Mouse (Mus musculus) ES-Bruce4 (cell line): Measurements from ENCODE around the gene C2cd2.

Experiments used
- CTCF ChIP-seq: IDR thresholded peaks from one replicate; pipeline ENCODE4 v1.8.1; 2011; ENCODE audit warnings: low read depth, low read length
- EP300 ChIP-seq: IDR thresholded peaks from 2 replicates; pipeline ENCODE4 v1.6.1; 2011; ENCODE audit warnings: low read depth, low read length; ENCODE audit not compliant: insufficient read depth
- POLR2A ChIP-seq: IDR thresholded peaks from one replicate; pipeline ENCODE4 v1.8.1; 2011; ENCODE audit warnings: low read length; ENCODE audit not compliant: insufficient read depth

DNA sequence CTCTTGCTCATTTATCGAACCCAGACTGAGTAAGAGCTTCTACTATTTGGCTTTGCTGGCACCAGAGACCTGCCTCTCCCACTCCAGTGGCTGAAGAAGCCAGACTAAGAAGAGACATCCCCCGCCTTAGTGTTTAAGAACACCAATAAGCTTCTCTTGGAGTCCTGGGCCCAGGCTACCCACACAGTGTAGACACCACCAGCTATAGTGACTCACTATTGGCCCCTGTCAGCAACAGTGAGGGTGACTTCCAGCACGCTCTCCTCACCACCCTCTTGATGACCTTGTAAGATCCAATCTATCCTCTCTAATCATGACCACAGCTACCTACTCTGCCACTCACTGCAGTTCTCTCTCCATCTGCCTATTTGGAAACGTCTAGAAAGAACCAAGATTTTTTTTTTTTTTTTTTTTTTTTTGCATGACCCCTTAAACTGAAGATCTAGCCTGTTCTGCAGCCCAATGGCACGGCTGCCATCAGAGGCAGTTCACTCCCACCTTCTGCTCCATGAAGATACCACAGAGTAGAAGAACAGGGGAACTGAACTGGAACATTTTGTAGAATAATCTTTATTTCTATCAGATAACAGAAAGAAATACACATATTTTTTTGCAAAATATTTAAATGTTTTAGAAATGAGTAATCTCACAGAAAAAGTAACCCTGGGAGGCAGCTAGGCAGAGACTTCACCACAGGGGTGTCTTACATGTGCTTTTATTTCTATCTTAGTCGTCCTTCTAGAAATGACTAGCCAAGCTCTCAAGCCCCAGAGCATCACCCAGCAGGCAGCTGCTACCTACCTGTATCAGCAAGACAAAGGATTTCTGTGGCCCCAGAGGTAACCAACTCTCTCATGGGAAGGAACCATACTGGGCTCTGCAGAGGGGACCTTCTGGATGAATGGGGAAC is 93.0 kb downstream of the C2cd2 start:
- TF ChIP-seq CTCF (no peak), POLR2A (no peak), EP300 (no peak)
